Mouse (Mus musculus): Measurements from ENCODE around the gene Asic2.

GRCm38 (mm10) chr11:81083822-81084221, 884.4 kb downstream of the Asic2 start:
- TF ChIP-seq CTCF (IDR thresholded peaks at IDR 0.05; ENCODE audit: borderline replicate concordance, insufficient read depth, low read length) (no peak), POLR2A (IDR thresholded peaks at IDR 0.05; ENCODE audit: low read depth, low read length) (no peak)

All from embryonic fibroblast, embryonic 13.5 days (primary cell).